Mouse (Mus musculus): ENCODE data around the gene Gm10282.

Gene Gm10282

DNA sequence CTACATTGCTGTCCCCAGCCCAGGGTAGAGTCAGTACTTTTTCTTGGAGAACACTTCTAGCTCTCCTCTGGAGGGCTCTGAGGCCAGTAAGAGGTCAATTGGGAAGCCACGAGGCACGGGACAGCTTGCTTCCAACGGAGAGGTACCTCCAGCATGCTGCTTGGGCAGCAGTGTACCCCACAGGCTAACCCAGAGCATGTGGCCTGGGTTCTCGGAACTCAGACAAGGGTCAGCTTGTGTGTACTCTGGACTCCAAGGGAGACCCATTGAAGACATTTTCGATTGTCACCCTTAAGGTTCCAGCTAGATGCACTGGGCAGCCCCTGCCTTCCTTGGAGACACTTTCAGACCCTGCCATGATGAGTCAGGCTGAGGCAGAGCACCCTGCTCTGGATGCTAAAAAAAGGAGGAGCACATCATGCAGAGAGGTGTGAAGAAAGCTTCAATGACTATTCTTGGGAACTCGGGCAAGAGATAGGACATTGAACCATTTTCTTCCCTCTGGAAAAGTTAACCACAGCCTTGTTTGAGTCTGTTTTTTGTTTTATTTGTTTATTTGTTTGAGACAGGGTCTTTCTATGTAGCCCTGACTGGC, 18.2 kb upstream of the Gm10282 start:
- peak; percentile 31 for DNase-seq

DNA sequence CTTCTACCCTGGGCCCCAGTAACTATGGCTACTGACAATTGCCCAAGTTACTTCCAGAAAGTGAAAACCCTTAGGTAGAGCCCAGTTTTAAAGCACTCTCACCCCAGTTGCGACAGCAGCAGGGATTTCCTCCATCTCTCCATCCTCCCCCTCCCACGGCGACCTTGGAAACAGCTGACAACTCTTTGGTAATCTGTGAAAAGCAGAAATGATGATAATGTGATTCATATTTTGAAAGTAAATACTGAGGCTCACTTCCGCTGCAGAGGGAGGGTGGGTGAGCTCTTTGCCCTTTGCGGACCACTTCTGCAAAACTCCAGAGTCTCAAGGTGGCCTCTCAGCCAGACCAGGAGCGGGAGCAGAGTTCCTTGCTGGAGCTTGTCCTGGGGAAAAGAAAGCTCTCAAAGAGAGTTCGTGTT, 17.4 kb upstream of the Gm10282 start:
- peak; percentile 84 for DNase-seq

GRCm38 (mm10) chr8:72321635-72322441, 16.8 kb upstream of the Gm10282 start:
- DNase-seq = peak; percentile 13

DNA sequence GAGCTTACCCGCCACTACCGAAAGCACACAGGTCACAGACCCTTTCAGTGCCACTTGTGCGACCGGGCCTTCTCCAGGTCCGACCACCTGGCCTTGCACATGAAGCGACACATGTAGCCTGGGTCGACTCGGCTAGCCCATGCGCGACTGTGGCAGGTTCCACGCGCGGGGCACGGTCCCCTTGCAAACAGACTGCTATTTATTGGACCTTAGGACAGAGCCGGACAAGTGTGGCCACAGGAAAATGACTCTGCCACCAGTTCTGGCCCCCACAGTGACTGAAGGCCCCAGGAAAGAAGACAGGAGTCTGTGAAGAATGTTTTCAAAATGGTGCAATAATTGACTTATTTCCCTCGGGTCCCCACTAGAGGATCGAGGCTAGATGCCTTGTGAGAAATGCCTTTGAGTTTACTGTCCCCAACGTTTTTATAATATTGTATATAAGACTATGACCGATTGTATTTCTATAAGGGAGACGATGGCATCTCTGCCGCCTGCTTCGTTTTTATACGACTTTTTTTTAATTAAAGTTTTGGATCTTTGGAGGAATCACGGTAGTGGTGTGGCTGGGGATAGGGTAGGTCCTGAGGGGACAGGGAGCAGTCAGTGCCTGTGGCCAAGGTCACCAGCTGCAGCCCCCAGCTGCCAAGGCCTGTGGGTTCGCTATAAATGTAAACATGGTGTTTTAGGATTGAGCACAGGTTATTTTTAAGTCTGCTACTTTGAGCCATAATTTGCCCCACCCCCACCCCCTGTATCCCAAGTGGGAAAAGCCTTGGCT, 15.9 kb upstream of the Gm10282 start:
- peak; percentile 37 for DNase-seq

DNA sequence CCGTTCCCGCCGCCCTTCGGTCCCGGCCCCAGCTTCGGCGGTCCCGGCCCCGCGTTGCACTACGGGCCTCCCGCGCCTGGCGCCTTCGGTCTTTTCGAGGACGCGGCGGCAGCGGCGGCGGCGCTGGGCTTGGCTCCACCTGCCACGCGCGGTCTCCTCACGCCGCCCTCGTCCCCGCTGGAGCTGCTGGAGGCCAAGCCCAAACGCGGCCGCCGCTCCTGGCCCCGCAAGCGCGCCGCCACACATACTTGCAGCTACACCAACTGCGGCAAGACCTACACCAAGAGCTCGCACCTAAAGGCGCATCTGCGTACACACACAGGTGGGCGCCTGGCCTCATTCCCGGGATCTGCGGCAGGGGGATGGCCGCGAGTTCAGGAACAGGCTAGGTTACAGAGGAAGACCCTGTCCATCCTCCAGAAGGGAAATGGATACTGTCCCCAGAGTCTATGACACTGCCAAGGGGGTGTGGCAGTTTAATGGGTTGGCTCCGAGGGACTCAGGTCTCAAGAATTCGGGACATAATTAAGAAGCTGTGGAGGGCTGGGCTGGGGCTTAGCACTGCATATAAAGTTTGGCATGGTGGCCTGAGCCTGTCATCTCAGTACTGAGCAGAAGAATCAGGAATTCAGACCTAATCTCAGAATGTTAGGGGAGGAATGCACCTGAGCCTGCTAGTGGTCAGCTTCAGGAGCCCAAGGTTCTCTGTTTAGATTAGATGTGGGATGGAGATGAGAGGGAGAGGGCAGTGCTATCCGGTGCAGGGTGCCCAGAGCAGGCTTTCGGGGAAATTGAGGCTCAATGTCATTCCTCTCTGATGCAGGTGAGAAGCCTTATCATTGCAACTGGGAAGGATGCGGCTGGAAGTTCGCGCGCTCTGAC, 15.1 kb upstream of the Gm10282 start:
- DNase-seq = peak; percentile 55

DNA sequence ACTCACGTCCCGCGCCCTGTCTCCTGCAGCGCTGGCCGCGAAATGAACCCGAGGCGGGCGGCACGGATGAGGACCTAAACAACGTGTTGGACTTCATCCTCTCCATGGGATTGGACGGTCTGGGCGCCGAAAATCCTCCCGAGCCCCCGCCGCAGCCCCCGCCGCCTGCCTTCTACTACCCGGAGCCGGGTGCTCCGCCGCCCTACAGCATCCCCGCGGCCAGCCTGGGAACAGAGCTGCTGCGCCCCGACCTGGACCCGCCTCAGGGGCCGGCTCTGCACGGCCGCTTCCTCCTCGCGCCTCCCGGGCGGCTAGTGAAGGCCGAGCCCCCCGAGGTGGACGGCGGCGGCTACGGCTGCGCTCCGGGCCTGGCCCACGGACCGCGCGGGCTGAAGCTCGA, 14.3 kb upstream of the Gm10282 start:
- no peak for DNase-seq

GRCm38 (mm10) chr8:72318801-72319322, 13.8 kb upstream of the Gm10282 start, which contains the start of gene Klf2:
TSS of gene Klf2 (plus strand) at chr8:72319033.
- peak; percentile 99 for DNase-seq

DNA sequence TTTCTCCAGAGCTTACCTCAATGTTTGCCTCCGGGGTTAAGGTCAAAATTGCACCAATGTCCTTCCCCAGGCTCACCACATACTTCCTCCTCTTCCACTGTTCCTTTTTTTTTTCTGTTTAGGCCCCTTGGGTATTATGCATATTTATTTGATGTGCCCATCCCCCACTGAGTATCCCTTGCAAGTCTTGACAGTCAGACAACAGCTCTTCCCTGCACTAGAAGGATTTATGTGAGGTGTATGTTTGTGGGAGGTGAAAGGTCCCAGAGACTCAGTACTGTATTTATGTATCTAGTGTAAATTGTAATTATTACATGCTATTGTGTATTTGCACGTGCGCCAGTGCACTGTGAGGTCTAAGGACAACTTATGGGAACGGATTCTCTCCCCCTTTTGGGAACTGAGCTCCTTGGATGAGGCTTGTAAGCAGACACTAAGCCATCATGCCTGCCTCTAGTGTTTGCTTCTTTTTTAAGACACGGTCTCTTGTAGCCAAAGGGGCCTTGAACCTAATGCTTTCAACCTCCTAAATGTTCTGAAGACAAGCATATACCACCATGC, 12.8 kb upstream of the Gm10282 start:
- DNase-seq = peak; percentile 69

- no peak for DNase-seq
Observed at GRCm38 (mm10) chr8:72316053-72316695, 11.1 kb upstream of the Gm10282 start.

GRCm38 (mm10) chr8:72312926-72313518, 8.0 kb upstream of the Gm10282 start:
- DNase-seq = no peak

DNA sequence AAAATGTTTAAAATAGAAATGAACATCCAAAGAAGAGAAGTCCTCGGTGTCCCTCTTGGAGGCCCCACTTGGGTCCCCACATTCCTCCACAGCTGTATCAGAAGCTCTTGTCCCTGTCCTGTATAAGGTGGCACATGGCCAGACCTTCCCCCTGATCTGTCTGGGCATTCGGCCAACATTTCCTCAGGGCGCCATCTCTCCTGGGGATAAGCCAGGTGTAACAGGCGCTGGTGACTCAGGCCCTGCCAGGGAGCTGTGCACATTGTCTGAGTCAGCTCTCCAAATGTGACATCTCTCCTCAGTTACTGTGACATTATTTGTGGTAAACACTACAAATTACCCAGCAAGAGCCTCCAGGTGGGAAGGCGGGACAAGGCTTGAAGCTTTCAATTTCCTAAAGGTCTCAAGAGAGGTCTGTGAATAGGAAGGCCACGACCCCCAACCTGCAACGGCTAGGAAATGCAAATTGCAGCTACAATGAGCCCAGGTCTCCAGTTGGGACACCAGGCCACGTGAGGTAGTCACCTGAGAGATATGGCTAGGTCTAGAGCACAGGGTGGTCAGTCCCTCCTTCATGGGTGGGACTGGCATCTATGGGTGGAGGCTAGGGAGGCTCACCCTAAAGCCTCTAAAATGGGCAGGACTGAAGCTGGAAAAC, 5.9 kb upstream of the Gm10282 start:
- DNase-seq = peak; percentile 69

- DNase-seq = peak; percentile 69
Observed at GRCm38 (mm10) chr8:72308276-72308675, 3.2 kb upstream of the Gm10282 start.

- peak; percentile 30 for DNase-seq
Observed at GRCm38 (mm10) chr8:72306913-72307312, 1.9 kb upstream of the Gm10282 start.

- peak; percentile 90 for DNase-seq
Observed at GRCm38 (mm10) chr8:72303633-72304032, 1.4 kb downstream of the Gm10282 start.

GRCm38 (mm10) chr8:72302986-72303612, 2.0 kb downstream of the Gm10282 start:
- peak; percentile 23 for DNase-seq

DNA sequence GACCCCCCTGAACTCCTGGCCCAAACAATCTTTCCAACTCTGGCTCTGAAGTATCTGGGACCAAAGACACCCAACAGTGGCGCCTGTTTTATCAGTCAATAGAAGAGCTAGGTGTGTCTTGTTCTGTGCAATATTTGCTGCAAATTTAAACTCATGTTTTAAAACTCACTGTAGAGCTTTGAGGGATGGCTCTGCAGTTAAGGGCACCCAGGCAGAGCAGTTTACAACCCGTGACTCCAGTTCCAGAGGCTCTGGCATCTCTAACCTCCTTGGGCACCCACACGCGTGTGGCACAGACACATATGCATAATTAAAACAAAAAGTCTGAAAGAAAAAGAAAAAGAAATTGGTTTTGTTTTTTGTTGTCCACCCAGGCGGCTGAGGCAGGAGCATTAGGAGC, 3.6 kb downstream of the Gm10282 start:
- no peak for DNase-seq

GRCm38 (mm10) chr8:72300654-72301400, 4.2 kb downstream of the Gm10282 start:
- DNase-seq = no peak

DNA sequence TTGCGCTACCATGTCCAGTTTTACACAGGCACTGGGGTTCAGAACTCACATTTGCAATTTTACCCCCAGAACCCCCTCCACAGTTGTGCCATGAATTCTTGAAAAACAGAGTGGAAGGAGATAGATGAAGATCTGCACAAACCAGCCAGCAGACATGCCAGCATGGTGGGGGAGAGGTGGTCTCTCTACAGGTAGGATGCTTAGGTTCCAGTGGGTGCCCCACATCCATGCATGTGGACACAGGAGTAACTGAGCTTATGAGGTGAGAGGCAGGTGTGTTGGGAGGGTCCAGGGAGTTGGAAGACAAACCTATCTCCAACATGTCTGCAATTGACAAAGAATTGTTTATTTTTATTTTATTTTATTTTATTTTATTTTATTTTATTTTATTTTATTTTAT, 6.1 kb downstream of the Gm10282 start:
- no peak for DNase-seq

- DNase-seq = peak; percentile 15
Observed at GRCm38 (mm10) chr8:72296561-72296960, 8.5 kb downstream of the Gm10282 start.

Measured in lung, postnatal 36 days (tissue).